Mouse (Mus musculus) spleen, adult 2 months (tissue): ENCODE data around the gene Kirrel3.

Experiments
- CTCF ChIP-seq: fragments of 200-500 bp; IDR thresholded peaks from 2 replicates; pipeline ENCODE4 v1.5.1; 2011; ENCODE audit warnings: mild to moderate bottlenecking, inconsistent platforms; ENCODE audit not compliant: insufficient read depth, insufficient read length, insufficient replicate concordance; ENCODE audit errors: extremely low read depth
- POLR2A ChIP-seq: fragments of 200-500 bp; IDR thresholded peaks from 2 replicates; pipeline ENCODE4 v1.6.1; 2011; ENCODE audit warnings: low read depth, low read length, inconsistent platforms

- TF ChIP-seq CTCF (no peak), POLR2A (no peak)
Measured at GRCm38 (mm10) chr9:34993467-34994211, 507.9 kb downstream of the Kirrel3 start.
